Mouse (Mus musculus) kidney, adult 2 months (tissue): Measurements from ENCODE around the gene Rab2b.

ENCODE experiments used
- CTCF ChIP-seq: fragments of 200-500 bp; conservative IDR thresholded peaks from 2 replicates; pipeline ENCODE4 v1.5.1; 2011; ENCODE audit warnings: low read depth, mild to moderate bottlenecking, control low read depth, low read length, moderate library complexity, mixed read lengths; ENCODE audit not compliant: insufficient read depth, insufficient read length
- POLR2A ChIP-seq: fragments of 200-500 bp; IDR thresholded peaks from one replicate; pipeline ENCODE4 v1.6.1; 2011; ENCODE audit warnings: low read depth, low read length, control low read depth

DNA sequence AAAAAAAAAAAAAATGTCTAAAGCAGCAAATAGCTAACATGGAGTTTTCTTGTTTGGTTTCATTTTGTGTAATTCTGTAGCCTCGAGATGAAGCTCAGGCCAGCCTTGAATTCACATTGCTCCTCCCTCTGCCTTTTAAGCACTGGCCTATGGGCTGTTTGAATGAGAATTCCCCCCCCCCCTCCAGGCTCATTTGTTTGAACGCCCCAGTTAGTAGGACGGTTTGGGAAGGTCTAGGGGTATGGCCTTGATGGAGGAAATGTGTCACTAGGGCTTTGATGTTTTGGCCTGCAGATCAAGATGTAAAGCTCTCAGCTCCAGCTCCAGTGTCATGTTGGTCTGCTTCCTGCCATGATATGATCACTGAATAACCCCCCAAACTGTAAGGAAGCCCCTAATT is 6.6 kb downstream of the Rab2b start:
- TF ChIP-seq CTCF (no peak), POLR2A (no peak)
